Mouse (Mus musculus): ENCODE data around the gene Zfp579. TPM values are rescaled to one million over a fixed set of nuclear protein-coding genes. Genes with fewer than 3 reads are reported as not detected.

The Zfp579 gene
- total and polyA plus RNA-seq, 3 experiments, result 0.54 to 3.6 TPM; not detected in 1

DNA sequence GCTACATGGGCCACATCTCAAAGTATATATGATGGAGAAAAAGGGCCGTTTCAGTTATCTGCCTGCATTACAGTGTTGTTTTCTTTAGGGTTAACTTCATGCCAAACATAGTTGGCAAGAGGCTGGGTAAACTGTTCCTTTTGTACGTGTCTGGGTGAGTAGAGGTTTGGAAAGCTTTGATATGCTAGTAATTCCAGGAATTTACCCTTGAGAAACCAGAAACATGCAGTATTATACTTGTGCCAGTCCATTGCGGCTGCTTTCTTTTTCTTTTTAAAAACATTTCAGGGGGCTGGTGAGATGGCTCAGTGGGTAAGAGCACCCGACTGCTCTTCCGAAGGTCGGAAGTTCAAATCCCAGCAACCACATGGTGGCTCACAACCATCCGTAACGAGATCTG is 976 bp upstream of the Zfp579 start:
- H3K27me3 ChIP-seq (ENCODE audit: control insufficient read depth in 1 of 2, insufficient read depth in 2 of 2, low read length in 2 of 2), result no peaks in the 10 kb centered on the region
- no peak overlapping the region for H3K4me3 ChIP-seq (ENCODE audit: control insufficient read depth in 1 of 2, insufficient read depth in 1 of 2, low read depth in 2 of 2, low read length in 2 of 2)
- TF ChIP-seq ZC3H11A (IDR thresholded peaks at IDR 0.05; ENCODE audit: low read depth, low read length) (no peak), SMC3 (IDR thresholded peaks at IDR 0.05; ENCODE audit: low read depth, low read length) (no peak), GATA1 (IDR thresholded peaks at IDR 0.05; ENCODE audit: low read depth, low read length) (no peak), ZMIZ1 (IDR thresholded peaks at IDR 0.05; ENCODE audit: low read depth, low read length) (no peak), USF2 (IDR thresholded peaks at IDR 0.05; ENCODE audit: borderline replicate concordance in 1 of 2, insufficient read depth in 1 of 2, low read depth in 1 of 2, low read length in 2 of 2) (no peak), MAFK (IDR thresholded peaks at IDR 0.05; ENCODE audit: borderline replicate concordance, low read depth, low read length) (no peak), CTCF (IDR thresholded peaks at IDR 0.05 in 2 of 3, conservative IDR thresholded peaks at IDR 0.05 in 1 of 3; ENCODE audit: control insufficient read depth in 1 of 3, insufficient read depth in 1 of 3, low read depth in 2 of 3, low read length in 3 of 3, poor library complexity in 1 of 3, severe bottlenecking in 1 of 3) (no peak), POLR2AphosphoS5 (IDR thresholded peaks at IDR 0.05; ENCODE audit: borderline replicate concordance, low read depth, low read length) (no peak), MEF2A (IDR thresholded peaks at IDR 0.05; ENCODE audit: extremely low read depth, insufficient replicate concordance, low read depth, low read length, poor library complexity, severe bottlenecking) (no peak), TAL1 (IDR thresholded peaks at IDR 0.05; ENCODE audit: low read length) (no peak), EP300 (IDR thresholded peaks at IDR 0.05; ENCODE audit: low read depth in 1 of 2, low read length in 2 of 2) (no peak), ZKSCAN1 (IDR thresholded peaks at IDR 0.05; ENCODE audit: low read depth, low read length) (no peak), POLR2A (IDR thresholded peaks at IDR 0.05; ENCODE audit: control insufficient read depth in 1 of 2, insufficient read depth in 1 of 2, low read depth in 1 of 2, low read length in 2 of 2, poor library complexity in 1 of 2) (no peak), RAD21 (IDR thresholded peaks at IDR 0.05; ENCODE audit: low read depth, low read length) (no peak)
- no peaks in the 10 kb centered on the region; a peak in 1 of 4 replicates for H3K4me1 ChIP-seq (ENCODE audit: control insufficient read depth in 1 of 2, insufficient read depth in 2 of 2, low read length in 2 of 2)
- H3K27ac ChIP-seq (ENCODE audit: control insufficient read depth, low read depth, low read length), result no peak overlapping the region
- no peaks in the 10 kb centered on the region for H3K79me2 ChIP-seq (ENCODE audit: control insufficient read depth, insufficient read depth, low read length, poor library complexity)
- DNase-seq (ENCODE audit: low read depth, low spot score), result no peak
- no peak overlapping the region for H3K9ac ChIP-seq (ENCODE audit: control insufficient read depth, low read depth, low read length, poor library complexity, severe bottlenecking)
- H3K9me3 ChIP-seq (replicated peaks; ENCODE audit: insufficient read depth, low read length), result no peaks in the 10 kb centered on the region
- H3K36me3 ChIP-seq (ENCODE audit: control insufficient read depth in 1 of 2, insufficient read depth in 2 of 2, low read length in 2 of 2), result no peaks in the 10 kb centered on the region

DNA sequence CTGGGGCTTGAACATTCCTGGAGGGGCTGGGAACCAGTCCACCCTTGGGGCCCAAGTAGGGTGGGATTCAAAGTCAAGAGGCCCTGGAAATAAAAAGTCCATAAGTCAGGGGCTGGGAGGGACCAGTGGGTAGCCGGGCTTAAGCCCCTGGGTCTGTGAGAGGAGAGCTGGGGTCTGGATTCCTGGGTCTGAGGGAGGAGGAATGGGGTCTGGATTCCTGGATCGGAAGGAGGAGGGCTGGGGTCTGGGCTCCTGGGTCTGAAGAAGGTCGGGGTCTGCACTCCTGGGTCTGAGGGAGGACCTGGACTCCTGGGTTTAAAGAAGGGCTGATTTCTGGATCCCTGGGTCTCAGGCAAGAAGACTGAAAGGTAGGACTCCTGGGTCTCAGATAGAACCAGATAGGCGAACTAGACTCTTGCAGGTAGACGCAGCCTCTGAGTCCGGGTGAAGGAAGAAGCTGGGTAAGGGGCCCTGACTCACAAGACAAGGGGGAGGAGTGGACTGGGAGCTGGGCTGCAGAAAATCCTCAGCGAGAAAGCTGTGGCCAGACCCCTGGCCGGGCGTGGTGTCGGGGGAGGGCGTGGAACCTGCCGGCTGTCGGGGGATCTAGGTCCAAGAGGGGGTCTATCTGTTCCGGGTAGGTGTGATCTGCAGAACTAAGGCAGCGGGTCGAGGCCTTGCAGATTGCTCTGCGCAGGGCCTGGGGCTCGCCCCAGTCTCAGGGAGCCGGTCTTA is 523 bp downstream of the Zfp579 start:
- H3K9me3 ChIP-seq (replicated peaks; ENCODE audit: insufficient read depth, low read length), result no peaks in the 10 kb centered on the region
- H3K27me3 ChIP-seq (ENCODE audit: control insufficient read depth in 1 of 2, insufficient read depth in 2 of 2, low read length in 2 of 2), result no peaks in the 10 kb centered on the region
- no peak overlapping the region for H3K27ac ChIP-seq (ENCODE audit: control insufficient read depth, low read depth, low read length)
- H3K9ac ChIP-seq (ENCODE audit: control insufficient read depth, low read depth, low read length, poor library complexity, severe bottlenecking), result peak overlapping the region; percentile 59
- H3K4me3 ChIP-seq (ENCODE audit: control insufficient read depth in 1 of 2, insufficient read depth in 1 of 2, low read depth in 2 of 2, low read length in 2 of 2), result peak overlapping the region; percentile 54 to 55; a peak in 3 of 4 replicates
- no peak for DNase-seq (ENCODE audit: low read depth, low spot score)
- no peaks in the 10 kb centered on the region for H3K79me2 ChIP-seq (ENCODE audit: control insufficient read depth, insufficient read depth, low read length, poor library complexity)
- H3K4me1 ChIP-seq (ENCODE audit: control insufficient read depth in 1 of 2, insufficient read depth in 2 of 2, low read length in 2 of 2), result no peaks in the 10 kb centered on the region; a peak in 1 of 4 replicates
- no peaks in the 10 kb centered on the region for H3K36me3 ChIP-seq (ENCODE audit: control insufficient read depth in 1 of 2, insufficient read depth in 2 of 2, low read length in 2 of 2)
- TF ChIP-seq MAZ (IDR thresholded peaks at IDR 0.05; ENCODE audit: low read depth, low read length) (no peak), USF1 (IDR thresholded peaks at IDR 0.05; ENCODE audit: low read depth, low read length) (no peak), HCFC1 (IDR thresholded peaks at IDR 0.05; ENCODE audit: low read depth, low read length) (no peak), POLR2A (IDR thresholded peaks at IDR 0.05; ENCODE audit: control insufficient read depth in 1 of 2, insufficient read depth in 1 of 2, low read depth in 1 of 2, low read length in 2 of 2, poor library complexity in 1 of 2) (no peak), EP300 (IDR thresholded peaks at IDR 0.05; ENCODE audit: low read depth in 1 of 2, low read length in 2 of 2) (no peak)

All from MEL (cell line).